Mouse (Mus musculus) spleen, embryonic (tissue): Measurements from ENCODE around the gene Gm20388.

Experiments
- CTCF ChIA-PET: fragments of 350-600 bp; sonication (Branson Sonifier 250); formaldehyde crosslinking; loops from one replicate; lab custom pipeline; 2022; lab: Charles Lee

Gm20388 gene

GRCm38 (mm10) chr8:119910547-119911257, at the start of gene Gm20388:
Gene Gm20388, plus strand, starts transcription at chr8:119910841.
- CTCF ChIA-PET, result interaction anchor here (0.6 to 0.9 kb wide), 2 partner anchors 18 to 563 kb away, joined by 3 read pairs; no protein-coding TSS in a partner anchor

- CTCF ChIA-PET, result interaction anchor here (0.5 kb wide), 1 partner anchor 721 kb away, joined by 4 read pairs; no protein-coding TSS in a partner anchor
These were observed 48.8 kb upstream of the Gm20388 start, which contains the start of gene Klhl36 for GRCm38 (mm10) chr8:119861706-119862389. Gene Klhl36, plus strand, starts transcription at chr8:119862266.

- CTCF ChIA-PET, result no interaction called here
These were observed 48.3 kb upstream of the Gm20388 start for GRCm38 (mm10) chr8:119862390-119862734.

- CTCF ChIA-PET, result no interaction called here
These were observed 47.9 kb upstream of the Gm20388 start for GRCm38 (mm10) chr8:119862749-119863148.

- CTCF ChIA-PET, result interaction anchor here (0.5 kb wide), 1 partner anchor 93 kb away, joined by 3 read pairs; no protein-coding TSS in a partner anchor
These were observed 41.0 kb upstream of the Gm20388 start for GRCm38 (mm10) chr8:119869616-119870015.

- CTCF ChIA-PET, result interaction anchor here (0.6 kb wide), 2 partner anchors 30 to 54 kb away, joined by 12 read pairs; no protein-coding TSS in a partner anchor
These were observed 37.5 kb upstream of the Gm20388 start for GRCm38 (mm10) chr8:119873181-119873580.

- CTCF ChIA-PET, result no interaction called here
These were observed 29.3 kb upstream of the Gm20388 start for GRCm38 (mm10) chr8:119881301-119881700.

GRCm38 (mm10) chr8:119881917-119882316, 28.7 kb upstream of the Gm20388 start:
- CTCF ChIA-PET, result no interaction called here

- CTCF ChIA-PET, result no interaction called here
These were observed 27.4 kb upstream of the Gm20388 start for GRCm38 (mm10) chr8:119883281-119883680.

GRCm38 (mm10) chr8:119885612-119886011, 25.0 kb upstream of the Gm20388 start:
- CTCF ChIA-PET, result interaction anchor here (1.1 kb wide), 1 partner anchor 46 kb away, joined by 3 read pairs; no protein-coding TSS in a partner anchor

GRCm38 (mm10) chr8:119887130-119887529, 23.5 kb upstream of the Gm20388 start:
- CTCF ChIA-PET, result interaction anchor here (0.7 kb wide), 1 partner anchor 44 kb away, joined by 3 read pairs; no protein-coding TSS in a partner anchor

- CTCF ChIA-PET, result no interaction called here
These were observed 22.6 kb upstream of the Gm20388 start for GRCm38 (mm10) chr8:119888012-119888411.

GRCm38 (mm10) chr8:119897069-119897468, 13.6 kb upstream of the Gm20388 start:
- CTCF ChIA-PET, result interaction anchor here (1.1 kb wide), 1 partner anchor 20 kb away, joined by 6 read pairs; no protein-coding TSS in a partner anchor

GRCm38 (mm10) chr8:119897933-119898332, 12.7 kb upstream of the Gm20388 start:
- CTCF ChIA-PET, result interaction anchor here (1.1 kb wide), 1 partner anchor 21 kb away, joined by 6 read pairs; no protein-coding TSS in a partner anchor

GRCm38 (mm10) chr8:119901349-119901748, 9.3 kb upstream of the Gm20388 start:
- CTCF ChIA-PET, result interaction anchor here (0.5 kb wide), 1 partner anchor 62 kb away, joined by 7 read pairs; no protein-coding TSS in a partner anchor

GRCm38 (mm10) chr8:119901952-119902351, 8.7 kb upstream of the Gm20388 start:
- CTCF ChIA-PET, result no interaction called here

- CTCF ChIA-PET, result no interaction called here
These were observed 6.2 kb upstream of the Gm20388 start for GRCm38 (mm10) chr8:119904323-119904911.

GRCm38 (mm10) chr8:119909944-119910546, 596 bp upstream of the Gm20388 start, which contains the start of gene Usp10:
Gene Usp10, plus strand, starts transcription at chr8:119910360.
- CTCF ChIA-PET, result interaction anchor here (0.6 to 0.9 kb wide), 4 partner anchors 18 to 562 kb away, joined by 3 to 7 read pairs (median 3); no protein-coding TSS in a partner anchor

GRCm38 (mm10) chr8:119911258-119911962, 769 bp downstream of the Gm20388 start:
- CTCF ChIA-PET, result no interaction called here

- CTCF ChIA-PET, result no interaction called here
These were observed 2.0 kb downstream of the Gm20388 start for GRCm38 (mm10) chr8:119912643-119913042.
